Mouse (Mus musculus) heart, adult 2 months (tissue): Measurements from ENCODE around the gene 9930111J21Rik1.
"Not testable (repeated sequence)": the region's sequence is repeated elsewhere in the genome, so short reads cannot be mapped to it uniquely, and the experiment has no call there.

Experiments used
- CTCF ChIP-seq: fragments of 200-600 bp; IDR thresholded peaks from 2 replicates; pipeline ENCODE4 v1.8.1; 2022; ENCODE audit warnings: antibody characterized with exemption, mild to moderate bottlenecking, moderate library complexity
- POLR2A ChIP-seq: fragments of 200-500 bp; IDR thresholded peaks from 2 replicates; pipeline ENCODE4 v1.6.1; 2011; ENCODE audit warnings: mild to moderate bottlenecking, low read depth, low read length, control low read depth; ENCODE audit not compliant: insufficient read depth

DNA sequence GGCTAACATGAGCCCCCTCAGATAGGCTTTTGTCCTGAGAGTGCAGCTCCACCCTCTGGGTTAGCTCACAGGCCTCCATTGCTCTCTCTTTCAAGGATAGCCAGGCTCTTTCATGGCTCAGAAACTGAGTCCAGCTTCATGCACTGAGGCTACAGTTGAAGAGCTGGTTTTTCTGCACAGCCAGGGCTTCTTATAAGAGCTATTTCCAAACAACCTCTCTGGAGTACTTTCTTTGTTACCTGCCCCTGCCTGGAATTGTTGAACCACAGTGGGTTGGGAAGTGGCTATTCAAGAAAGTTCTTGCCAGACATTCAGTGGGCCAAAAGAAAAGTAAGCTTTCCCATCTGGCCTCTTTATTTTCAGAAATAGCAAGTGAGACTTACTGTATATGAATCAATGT is 39.9 kb downstream of the 9930111J21Rik1 start:
- TF ChIP-seq POLR2A, CTCF: not testable (repeated sequence)
